Mouse (Mus musculus) stomach, postnatal 0 days (tissue): ENCODE measurements around the gene Senp3.

Source experiments
- CTCF ChIP-seq: IDR thresholded peaks from 2 replicates; pipeline ENCODE4 v1.5.1; 2016; ENCODE audit warnings: antibody characterized with exemption, low read depth, mild to moderate bottlenecking, moderate library complexity
- EP300 ChIP-seq: optimal IDR thresholded peaks from 2 replicates; pipeline ENCODE3; 2016; ENCODE audit warnings: antibody characterized with exemption

DNA sequence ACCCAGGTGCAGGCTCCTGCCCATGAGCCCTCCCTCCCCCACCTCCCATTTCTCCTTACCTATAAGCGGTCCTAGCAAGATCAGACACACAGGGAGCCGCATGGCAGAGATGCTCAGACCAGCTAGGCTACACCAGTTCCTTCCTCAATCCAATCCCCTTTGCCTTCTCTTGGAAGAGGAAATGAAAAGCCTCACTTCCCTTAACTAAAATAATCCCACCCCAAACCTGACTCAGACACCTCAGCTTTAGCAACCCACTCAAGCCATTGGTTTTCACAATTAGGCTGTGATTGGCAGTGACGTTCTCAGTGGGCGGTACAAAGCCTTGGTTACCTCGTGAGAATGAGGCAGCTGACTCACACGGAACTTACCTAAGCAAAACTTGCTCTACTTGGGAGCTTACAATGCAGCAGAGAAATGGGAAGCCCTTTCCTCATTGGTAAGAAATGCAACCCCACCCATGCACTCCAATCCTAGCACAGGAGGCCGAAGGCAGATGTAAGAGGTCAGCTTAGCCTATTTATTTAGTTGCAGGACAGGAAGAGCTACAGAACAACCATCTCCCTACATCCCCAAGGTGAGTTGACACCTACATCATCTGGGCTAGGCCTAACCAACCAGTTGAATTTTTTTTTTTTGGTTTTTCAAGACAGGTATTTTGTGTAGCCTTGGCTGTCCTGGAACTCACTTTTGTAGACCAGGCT, 15.8 kb downstream of the Senp3 start, which contains the start of gene Cd68:
- TF ChIP-seq CTCF (no peak), EP300 (no peak)
